Mouse (Mus musculus) cerebellum, adult 8-10 months (tissue): Measurements from ENCODE around the gene Ablim2.

ENCODE experiments used
- DNase-seq: peaks from one replicate; pipeline ENCODE4 v3.0.0; 2022

The Ablim2 gene

DNA sequence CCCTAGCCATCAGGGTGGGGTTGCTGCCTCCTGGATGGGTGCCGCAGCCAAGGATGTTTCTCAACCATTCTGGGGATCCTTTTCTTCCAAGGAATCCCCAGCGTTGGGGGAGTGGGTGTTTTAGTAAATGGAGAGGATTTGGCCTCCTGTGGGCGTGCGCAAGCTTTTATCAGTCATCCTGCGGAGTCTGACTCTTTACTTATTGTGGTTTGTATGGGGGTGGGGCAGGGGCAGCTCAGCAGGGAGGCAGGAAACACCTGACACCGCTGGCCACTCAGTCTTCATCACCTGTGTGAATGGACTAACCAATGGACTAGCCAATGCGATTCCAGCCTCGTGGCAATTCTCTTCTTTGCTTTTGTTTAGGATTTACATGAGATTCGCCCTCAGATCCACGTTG is 17.0 kb upstream of the Ablim2 start:
- no peak for DNase-seq

DNA sequence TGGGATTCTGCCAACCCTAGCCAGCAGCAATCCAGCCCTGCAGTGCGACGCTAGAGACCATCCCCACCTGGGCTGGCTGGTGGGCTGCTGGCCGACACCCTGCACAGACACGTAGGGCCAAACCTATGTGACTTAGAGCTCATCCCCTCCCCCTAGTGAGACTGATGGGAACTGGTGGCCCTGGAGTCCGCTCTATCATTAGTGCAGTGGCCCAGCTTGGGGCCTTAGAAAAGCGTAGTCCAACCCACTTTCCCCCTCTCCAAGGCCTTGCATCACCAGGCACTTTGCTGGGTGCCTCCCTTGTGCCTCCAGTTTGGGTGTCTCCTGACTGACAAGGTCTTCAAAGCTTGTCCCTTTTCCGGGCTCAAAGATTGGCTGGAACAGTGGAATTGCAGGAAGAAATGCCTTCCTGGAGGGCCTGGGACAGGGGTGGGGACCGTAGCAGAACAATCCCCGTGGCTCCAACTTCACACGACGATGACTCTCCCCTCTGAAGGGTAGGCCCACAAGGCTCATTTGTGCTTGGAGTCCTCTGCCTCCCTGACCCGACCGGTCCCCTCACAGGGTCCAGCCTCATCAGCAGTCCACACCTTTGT is 16.4 kb upstream of the Ablim2 start:
- DNase-seq = no peak

DNA sequence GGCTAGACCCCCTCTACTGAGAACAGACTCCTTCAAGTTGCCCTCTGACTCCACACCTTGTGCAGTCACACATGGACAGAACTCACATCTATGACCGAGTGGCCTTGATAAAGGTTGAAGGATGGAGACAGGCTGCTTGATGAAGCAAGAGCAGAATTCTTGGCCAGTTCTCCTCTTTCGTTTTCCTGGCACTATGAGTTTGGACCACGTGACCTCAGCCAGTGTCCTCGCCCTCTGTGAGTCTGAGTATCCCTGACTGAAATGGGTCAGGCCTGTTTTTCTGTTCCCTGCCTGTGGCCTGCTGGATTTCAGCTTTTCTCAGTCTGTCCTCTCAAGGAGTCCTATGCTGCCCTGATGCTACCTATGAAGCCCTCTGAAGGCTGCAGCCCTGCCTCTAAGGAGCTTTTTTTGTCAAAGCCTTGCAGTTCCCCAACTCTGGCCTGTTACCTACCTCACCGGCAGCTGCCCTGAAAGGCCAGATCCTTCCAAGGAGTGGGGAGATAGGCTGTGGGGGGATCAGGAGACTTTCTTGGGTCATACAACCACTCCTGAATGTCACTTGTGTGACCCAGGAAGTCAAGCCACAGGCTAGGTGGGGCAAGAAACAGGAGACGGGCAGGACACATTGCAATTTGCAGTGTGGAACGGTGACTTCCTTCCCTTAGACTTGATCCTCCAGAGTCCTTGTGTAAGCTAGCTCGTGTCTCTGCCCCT is 14.3 kb upstream of the Ablim2 start:
- DNase-seq = no peak

DNA sequence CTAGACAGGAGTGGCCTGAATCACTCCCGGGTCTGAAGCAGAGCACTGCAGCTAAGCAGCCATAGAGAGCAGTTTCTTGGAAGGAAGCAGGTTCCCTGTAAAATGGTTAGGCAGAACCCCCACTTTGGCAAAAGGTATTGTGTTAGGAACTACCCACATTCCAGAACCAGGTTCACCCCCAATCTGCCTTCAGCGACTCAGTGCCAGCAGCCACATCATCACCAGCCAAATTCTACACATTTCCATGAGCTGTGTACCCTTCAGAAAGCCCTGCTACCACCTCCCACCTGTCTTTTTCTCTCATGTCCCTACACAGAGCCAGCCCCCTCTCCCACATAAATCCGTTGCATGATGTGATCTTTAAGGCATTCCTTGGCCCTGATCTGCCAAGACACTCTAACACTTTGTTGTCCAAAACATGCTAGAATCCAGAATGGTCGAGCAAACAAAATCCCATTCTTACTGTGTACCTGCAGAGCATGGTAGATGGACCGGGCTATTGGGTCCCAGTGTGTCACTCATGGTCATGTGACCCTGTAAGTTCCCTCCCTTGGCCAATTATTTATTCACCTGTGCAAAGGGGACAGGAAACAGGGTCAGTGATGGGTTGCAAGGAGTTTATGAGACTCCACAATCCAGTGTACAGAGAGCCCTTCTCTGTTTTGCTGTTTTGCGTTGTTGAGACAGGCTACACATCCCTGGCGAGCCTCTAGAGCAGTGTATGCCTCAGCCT is 13.5 kb upstream of the Ablim2 start:
- DNase-seq = no peak

DNA sequence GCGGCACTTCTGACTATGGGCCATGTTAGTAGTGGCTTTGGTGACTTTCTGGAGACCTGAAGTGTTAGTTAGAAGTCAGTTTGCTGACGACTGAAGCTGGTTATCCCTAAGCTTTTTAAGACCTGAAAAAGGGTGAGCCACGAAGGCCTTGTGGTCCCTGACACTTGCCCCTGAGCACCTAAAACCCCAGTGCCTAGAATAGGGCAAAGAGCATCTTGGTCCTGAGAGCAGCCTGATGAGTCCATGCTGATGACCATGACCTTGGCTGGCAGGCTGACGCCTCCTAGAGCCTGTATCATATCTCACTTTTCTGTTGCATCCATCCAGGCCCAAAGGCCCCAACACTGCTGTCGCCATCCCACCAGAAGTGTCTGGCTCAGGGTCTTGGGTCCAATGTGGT is 12.3 kb upstream of the Ablim2 start:
- no peak for DNase-seq

DNA sequence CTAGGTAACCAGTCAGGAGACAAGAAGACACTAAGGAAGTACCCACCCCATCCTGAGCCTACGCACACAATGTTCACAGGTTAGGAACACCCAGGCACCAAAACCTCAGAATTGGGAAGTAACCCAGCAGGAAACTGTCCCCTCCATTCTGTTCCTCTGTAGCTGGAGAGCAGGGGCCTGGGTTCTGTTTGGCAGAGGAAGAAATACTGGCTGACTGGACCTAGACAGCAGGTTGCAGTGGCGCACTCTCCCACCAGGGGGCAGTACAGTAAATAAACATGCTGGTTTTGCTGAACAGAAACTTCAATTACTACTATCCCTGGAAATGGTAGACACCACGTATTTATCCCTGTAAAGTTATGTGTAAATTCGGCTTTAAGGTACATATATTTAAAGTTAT is 10.8 kb upstream of the Ablim2 start:
- peak; percentile 74 for DNase-seq

DNA sequence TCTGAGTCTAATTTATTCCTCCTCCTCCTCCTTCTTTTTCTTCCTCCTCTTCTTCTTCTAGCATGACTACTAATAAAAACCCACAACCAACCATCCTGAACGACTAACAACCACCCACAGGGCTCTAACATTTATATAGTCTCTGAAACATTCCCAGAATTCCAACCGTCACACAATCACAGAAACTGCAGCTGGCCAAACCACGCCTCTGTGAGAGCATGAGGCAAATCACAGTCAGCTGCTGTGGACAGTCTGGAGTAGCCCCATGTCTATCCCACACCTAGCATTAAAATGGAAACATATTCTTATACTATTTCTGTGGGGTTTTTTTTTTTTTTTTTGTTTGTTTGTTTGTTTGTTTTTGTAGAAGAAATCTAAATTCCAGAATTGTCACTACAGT is 8.3 kb upstream of the Ablim2 start:
- DNase-seq = no peak

DNA sequence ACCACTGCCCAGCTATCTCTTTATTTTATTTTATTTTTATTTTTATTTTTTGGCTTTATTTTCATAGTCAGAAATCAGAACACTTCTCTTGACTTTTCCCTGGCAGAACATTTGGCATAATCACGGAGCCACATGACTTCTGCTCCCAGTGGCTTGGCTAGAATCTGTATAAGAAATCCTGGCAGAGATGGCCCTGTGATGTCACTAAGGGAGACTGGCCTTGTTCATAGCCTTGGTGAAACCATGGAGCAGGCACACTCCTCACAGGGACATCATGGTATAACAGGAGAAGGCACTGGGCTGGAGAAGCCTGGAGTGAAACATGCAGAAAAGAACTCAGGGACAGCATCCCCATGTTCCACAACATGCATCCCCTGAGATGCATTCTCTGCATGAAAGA is 7.7 kb upstream of the Ablim2 start:
- no peak for DNase-seq

DNA sequence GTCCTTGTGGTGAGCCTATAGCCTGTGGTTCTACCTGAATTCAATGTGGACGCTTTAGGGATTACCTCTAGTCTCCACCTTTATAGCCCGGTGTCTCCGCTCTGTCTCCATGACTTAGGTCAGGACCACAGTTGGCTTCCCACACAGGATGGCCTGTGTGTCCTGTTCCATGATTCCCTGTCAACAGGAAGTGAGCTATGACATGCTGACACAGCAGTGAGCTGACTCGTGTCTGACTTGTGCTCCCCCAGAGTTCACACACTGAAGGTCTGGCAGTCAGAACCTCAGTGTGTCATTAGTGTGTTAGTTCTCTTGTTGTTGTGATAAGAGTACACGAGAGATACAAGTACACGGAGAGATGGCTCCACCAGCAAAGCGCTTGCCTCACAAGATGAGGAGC is 6.7 kb upstream of the Ablim2 start:
- DNase-seq = no peak

DNA sequence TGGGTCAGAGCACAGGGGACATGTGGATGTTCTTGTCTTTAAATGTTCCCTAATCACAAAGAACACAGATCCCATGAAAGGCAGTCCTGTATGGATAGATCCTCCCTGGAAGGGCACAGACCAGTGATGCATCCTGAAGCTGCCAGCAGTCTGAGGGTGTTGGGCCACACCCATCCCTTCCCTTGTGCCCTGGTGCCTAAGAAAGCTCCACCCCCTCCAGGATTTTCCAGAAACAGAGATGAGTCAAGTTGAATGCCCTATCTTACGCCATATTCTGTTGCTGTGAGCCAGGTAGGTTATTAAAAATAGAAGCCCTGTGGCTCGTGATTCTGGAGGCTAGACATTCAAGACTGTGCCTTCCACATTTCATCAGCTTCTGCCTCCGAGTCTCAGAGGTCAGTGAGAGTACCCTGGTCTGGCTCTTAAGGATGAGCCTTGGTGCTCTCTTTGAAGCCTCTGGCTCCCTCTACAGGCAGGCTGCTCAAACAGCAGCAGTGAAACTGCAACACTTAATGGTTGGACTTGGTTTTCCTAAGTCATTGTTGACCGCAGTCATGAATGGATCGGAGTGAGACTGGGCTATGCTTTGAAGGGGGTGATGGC is 2.4 kb upstream of the Ablim2 start:
- DNase-seq = peak; percentile 66

DNA sequence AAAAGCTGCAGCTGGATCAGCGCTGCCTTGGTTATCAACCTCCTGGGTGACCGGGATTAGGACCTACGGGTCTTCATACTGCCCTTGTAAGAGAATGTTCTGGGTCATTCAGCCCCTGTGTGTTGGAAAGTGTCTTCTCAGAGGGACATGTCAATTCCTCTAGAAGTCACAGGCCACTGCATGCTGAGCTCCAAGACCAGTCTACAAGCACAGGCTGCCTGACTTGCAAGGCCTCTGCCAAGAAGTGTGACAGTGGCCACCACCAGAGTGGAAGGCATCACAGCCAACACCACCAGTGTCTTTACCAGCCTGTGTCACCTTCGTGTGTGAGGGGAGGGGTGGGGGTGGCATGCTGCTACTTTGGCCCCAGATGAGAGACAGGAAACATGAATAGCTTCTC is 1.7 kb upstream of the Ablim2 start:
- DNase-seq = no peak

DNA sequence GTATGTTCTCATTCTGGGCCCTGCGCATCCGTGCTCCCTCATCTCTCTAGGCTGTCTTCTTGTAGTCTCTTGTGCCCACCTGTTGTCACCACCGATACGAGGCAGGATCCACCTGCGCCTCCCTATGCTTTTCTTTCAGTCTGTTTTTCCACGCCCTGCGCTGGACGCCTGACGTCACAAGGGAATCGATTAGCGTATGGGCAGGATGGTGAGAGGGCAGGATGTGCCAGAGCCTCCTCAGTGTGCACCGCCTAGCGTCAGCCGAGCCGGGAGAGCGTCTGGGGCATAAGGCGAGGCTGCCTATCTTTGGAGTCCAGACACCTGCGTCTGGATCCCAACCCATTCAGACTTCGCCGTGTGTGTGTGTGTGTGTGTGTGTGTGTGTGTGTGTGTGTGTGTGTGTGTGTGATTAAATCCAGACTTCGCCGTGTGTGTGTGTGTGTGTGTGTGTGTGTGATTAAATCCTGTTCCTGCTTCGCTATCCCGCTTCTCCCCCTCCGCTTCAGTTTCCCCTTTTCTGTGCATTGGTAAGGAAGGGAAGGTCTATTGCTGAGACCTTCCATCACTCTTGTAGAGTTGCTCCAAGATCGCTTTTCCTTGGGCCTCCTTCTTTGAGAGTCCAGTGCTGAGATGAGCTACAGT is 562 bp upstream of the Ablim2 start:
- DNase-seq = peak; percentile 76

DNA sequence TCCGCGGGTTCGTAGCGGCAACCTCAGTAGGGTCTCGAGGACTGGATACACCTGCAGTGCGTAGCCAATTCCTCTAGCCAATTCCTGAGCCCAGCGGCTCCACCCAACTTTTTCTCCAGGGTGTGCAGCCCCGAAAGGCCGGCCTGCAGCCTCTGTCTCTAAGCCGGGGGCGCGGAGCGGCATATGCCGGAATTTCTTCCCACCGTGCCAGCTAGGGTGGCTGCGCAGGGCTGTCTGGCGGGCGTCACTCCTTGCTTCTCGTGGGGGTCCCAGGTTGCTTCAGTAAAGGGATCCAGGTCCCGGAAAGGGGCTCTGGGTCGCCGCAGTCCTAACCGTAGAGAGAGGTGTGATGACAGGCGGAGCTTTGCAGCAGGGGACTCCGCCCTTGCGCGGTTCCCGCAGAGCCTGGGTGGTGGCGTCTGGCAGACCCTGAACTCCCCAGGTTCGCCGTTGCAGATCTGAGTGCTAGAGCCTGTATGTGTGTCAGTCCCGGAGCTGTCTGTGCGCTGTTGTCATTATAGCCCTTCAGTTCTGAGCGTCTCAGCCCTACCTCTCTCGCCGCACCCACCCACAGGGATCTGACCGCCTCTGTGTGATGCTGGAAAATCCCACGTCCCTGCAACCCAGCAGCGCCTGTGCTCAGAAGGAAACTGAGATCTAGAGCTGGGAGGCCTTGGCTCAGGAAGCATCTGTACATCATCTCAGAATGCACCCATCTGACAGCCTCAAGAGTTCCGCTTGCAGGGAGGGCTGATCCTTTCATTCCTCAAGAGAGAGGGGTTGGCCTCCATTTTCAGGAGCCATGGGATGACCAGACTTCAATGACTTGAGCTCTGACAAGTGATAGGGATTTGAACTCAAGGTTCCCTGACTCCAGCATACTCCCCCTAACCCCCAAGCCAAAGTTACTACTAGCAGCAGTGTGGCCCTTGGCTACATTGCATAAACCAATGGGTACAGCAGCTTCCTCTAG is 687 bp downstream of the Ablim2 start:
- DNase-seq = peak; percentile 62

DNA sequence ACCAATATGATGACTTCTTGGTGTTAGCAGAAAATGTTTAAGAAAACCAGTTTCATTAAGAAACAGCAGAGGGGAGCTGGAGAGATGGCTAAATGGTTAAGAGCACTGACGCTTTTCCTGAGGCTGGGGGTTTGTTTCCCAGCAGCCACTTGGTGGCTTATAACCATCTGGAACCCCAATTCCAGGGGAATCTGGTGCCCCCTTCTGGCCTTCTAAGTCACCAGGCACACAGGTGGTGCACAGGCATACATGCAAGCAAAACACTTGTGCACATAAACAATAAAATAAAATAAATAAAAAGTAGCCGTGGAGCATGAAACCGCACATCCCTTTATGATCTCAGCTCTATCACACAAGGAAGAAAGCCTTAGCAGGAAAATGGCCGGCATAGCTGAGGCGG is 3.6 kb downstream of the Ablim2 start:
- DNase-seq = no peak

DNA sequence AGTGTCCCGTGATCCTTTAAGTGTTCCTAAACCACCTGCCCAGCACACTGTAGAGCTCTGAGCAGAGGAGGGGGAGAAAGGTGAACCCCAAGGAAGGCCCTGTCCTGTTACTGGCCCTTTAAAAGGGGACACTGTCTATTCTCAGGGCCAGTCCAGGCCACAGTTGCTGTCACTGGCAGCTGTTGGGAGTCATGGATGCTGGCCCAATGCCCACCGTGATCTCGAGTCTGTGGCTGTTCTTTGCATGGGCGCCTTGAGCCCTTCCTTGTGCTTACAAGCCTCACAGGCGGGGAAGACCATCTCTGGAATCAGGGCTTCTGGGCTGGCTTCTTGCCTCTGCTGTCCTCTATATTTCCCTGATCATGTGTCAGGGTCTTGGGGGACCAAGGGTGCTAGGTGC is 4.7 kb downstream of the Ablim2 start:
- no peak for DNase-seq

DNA sequence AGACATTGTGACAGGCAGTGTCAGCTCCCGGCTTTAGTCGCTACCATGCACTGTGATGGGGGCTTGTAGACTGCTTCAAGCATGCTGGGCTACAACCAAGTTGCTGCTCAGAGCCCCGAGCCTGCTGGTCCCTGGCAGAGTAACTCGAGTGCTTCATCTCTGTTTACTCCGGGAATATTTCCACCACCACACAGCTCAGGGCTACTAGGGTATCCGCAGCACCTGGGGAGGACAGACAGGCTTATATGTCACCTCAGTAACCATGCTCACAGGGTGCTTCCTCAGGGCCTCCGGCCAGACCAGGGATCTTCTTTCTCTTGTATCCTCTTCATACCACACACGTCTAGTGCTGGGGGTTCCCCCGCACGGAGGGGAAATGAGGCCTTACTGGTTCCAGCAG is 5.2 kb downstream of the Ablim2 start:
- no peak for DNase-seq

DNA sequence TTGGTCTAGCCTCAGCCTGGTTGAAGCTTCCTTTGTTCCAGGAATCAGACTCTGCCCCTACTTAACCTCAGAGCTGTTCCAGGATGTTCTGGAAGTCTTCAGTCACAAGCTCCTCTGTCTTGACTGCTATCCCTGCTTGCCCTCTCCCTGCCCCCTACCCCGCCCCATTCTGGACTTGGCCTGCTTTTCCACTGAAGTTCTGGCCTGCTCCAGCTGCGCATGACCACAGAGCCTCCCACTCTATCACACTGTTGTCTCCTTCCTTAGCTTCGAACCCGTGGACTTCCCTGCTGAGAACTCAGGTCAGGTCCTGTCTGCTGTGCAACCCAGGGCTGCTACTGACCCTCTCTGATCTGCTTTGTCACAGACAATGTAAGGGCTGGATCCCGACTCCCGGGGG is 8.2 kb downstream of the Ablim2 start:
- DNase-seq = no peak

DNA sequence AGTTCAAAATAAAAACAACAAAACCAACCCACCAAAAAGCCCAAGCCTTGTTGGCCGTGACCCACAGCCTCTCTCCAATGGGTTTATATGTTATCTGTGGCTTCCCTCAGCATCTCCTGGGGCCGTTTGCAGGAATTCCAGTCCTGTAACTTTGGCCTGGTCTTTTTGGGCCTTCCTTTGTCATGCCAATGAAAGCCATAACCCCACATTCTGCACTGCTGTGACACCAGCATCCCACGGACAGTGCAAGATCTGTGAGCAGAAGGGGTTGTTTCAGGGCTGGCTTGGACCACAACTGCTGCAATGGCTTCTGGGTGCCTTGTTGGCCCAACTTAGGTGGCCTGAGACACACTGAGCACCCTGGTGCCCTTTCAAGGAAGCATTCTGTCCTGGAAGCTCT is 10.8 kb downstream of the Ablim2 start:
- DNase-seq = no peak

DNA sequence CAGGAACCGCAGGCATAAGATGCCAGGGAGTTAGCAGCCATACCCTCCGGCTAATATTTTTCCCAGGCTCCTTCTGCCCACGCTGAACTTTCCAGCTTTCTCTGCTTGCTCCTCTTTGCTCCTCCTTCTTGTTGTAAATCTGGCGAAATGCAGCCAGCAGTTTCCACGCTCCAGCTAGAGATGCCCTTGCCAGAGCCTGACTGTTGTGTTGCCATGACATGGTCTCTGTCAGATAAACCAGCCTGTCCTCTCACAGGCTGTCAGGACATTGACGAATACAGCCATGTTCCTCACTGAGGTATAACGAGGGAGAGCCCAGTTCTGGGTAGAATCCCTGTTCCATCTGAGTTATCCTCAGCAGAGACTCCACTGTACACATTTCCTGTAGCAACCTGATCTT is 11.3 kb downstream of the Ablim2 start:
- DNase-seq = no peak

DNA sequence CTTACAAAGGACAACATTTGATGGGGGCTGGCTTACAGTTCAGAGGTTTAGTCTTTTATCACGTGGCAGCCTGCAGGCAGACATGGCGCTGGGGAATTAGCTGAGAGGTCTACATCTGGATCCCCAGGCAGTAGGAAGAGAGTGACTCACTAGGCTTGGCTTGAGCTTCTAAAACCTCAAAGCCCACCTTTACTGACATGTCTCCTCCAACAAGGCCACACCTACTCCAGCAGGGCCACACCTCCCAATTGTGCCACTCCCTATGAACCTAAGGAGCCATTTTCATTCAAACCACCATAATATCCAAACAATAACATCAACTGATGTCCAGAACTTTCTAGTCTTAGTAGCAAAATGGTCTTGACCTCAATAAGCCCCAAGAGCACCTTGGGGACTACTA is 12.6 kb downstream of the Ablim2 start:
- DNase-seq = no peak

DNA sequence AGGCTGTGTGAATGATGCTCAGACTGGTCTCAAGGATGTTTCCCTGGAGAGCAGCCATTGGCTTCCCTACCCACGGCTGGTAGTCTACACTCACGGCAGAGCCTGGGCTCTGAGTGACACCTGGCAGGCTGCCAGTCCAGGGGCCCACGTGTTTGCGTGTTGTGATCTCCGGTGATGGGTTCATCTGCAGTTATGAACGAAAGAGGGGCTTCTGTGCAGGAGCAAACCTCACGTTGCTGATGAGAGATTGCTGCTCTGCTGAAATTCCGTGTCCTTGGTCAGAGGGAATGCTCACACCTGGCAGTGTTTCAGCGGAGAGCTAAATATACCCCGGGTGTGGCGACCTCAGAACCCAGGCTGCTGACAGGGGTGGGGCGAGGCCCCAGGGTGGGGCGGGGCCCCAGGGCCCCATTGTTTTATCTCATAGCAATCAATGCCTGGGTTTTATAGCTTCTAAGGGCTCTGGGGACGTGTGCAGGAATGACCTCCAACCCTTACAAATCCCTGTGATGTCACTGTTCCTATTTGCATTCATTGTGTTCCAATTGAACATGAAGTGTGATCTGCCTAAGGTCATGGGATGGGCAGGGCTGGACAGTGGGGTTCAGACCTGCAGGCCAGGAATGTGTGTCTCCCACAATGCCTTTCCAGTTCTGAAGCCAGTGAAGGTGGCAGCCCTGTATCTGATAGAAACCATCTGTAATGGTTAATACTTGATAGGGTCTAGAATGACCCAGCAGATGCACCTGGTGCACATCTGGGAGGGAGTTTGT is 13.4 kb downstream of the Ablim2 start:
- no peak for DNase-seq
